ENCODE assay signal across 9 mouse cellular contexts in the genomic region with DNA sequence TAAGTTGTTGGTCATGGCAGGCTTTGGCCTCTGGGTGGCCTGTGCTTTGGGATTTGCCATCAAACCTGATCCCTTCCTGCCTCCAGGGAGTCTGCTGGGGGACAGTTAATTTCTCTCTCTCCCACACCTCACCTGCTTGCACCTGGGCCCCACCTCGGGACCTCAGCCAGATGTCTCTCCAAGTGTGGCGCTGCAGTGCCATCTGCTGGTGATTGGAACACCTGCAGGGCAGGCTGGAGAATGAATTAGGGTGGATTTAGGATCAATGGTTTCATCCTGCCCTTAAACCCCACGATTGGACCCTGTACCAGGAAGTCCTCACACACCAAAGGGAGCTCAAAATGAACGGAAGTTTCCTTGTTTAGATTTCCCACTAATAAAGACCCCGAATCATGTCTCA. TPM values are rescaled to one million over a fixed set of nuclear protein-coding genes. Genes with fewer than 3 reads are reported as not detected.
DNase-seq lines count a peak whose midpoint lies in the region; TF ChIP-seq lines count a peak whose summit lies in the region.
"Had no signal": no experiment of that assay in that cellular context is flagged by ENCODE, and none has a peak within 500 bp of the region (broad histone marks: within the 10 kb centered on the region; RNA-seq: fewer than 3 reads in every experiment).

No protein-coding gene starts in this region.

- H3K79me2 ChIP-seq in CH12.LX (replicated peaks; ENCODE audit: control insufficient read depth, extremely low read depth, insufficient read depth, poor library complexity, severe bottlenecking): no peaks in the 10 kb centered on the region

- peak; percentile 59 to 91; a peak in 3 of 4 replicates for TF ChIP-seq CTCF in CH12.LX (conservative IDR thresholded peaks at IDR 0.05 in 1 of 2, IDR thresholded peaks at IDR 0.05 in 1 of 2; ENCODE audit: low read depth in 2 of 2, low read length in 2 of 2)

- dilution Hi-C loops in CH12.LX (cut with MboI; ENCODE audit: extremely low pct_ligation_motif_present, extremely low pct_unique_long_range_greater_than_20kb, low sequenced_read_pairs): no loop called here

- DNase-seq in CH12.LX (ENCODE audit: extremely low read depth): peak; percentile 53
- peak; percentile 57 for DNase-seq in adipocyte (ENCODE audit: low spot score)
- DNase-seq in embryo, embryonic 10.5 days (ENCODE audit: low spot score): peak; percentile 77
- DNase-seq in heart, postnatal 14 days: peak; percentile 62 to 72
- DNase-seq in kidney, postnatal 36 days: peak; percentile 50 to 87
- DNase-seq in lung, postnatal 14 days: peak; percentile 71
- DNase-seq in retina, postnatal 1 day: peak; percentile 66
- DNase-seq in urinary bladder, postnatal 36 days (ENCODE audit: low spot score in 2 of 2): peak; percentile 47 to 49

- H3K4me1 ChIP-seq in CH12.LX (ENCODE audit: control insufficient read depth in 1 of 2, insufficient read depth in 2 of 2): peaks cover 0 to 5% of the 10 kb centered on the region in 2 experiments; a peak in 2 of 4 replicates
- H3K4me1 ChIP-seq: liver, embryonic 15.5 days had no signal

- in situ Hi-C loops in CH12.LX (cut with MboI; ENCODE audit: low pct_ligation_motif_present, low pct_unique_long_range_greater_than_20kb, low sequenced_read_pairs): no loop called here

- H3K9ac ChIP-seq in CH12.LX (ENCODE audit: insufficient read depth, low read depth): no peak overlapping the region
- H3K9ac ChIP-seq: liver, embryonic 15.5 days had no signal

- no peak overlapping the region for H3K4me3 ChIP-seq in CH12.LX (replicated peaks in 1 of 3; ENCODE audit: low read depth in 2 of 3, low read length in 2 of 3, poor library complexity in 1 of 3)
- H3K4me3 ChIP-seq: liver, embryonic 15.5 days had no signal

- no peaks in the 10 kb centered on the region for H3K27me3 ChIP-seq in CH12.LX (replicated peaks)
- H3K27me3 ChIP-seq: liver, embryonic 15.5 days had no signal

- H3K36me3 ChIP-seq in CH12.LX (replicated peaks in 1 of 2; ENCODE audit: control insufficient read depth in 1 of 2, insufficient read depth in 1 of 2, low read length in 1 of 2): no peaks in the 10 kb centered on the region
- H3K36me3 ChIP-seq: liver, embryonic 15.5 days had no signal

- no peak overlapping the region for H3K27ac ChIP-seq in CH12.LX (ENCODE audit: insufficient read depth, low read depth)
- H3K27ac ChIP-seq: liver, embryonic 15.5 days had no signal

- no peak for TF ChIP-seq EP300 in CH12.LX (IDR thresholded peaks at IDR 0.05; ENCODE audit: low read length)

- no peaks in the 10 kb centered on the region for H3K9me3 ChIP-seq in CH12.LX (replicated peaks; ENCODE audit: low read length)
- H3K9me3 ChIP-seq: liver, embryonic 15.5 days had no signal

- intact Hi-C loops in heart, postnatal 14 days (cut with DNase I): loop anchor here (1.0 to 10.0 kb wide), 2 partner anchors 103 to 270 kb away; no protein-coding TSS in a partner anchor

- no peak for TF ChIP-seq POLR2A in CH12.LX (IDR thresholded peaks at IDR 0.05; ENCODE audit: low read depth, low read length)

- TF ChIP-seq RAD21 in CH12.LX (IDR thresholded peaks at IDR 0.05; ENCODE audit: low read depth, low read length): peak; percentile 83

- H3K4me2 ChIP-seq in CH12.LX (ENCODE audit: insufficient read depth, low read depth, poor library complexity, severe bottlenecking): no peak overlapping the region
- H3K4me2 ChIP-seq: liver, embryonic 15.5 days had no signal

TF ChIP-seq in CH12.LX, 34 proteins besides CTCF, POLR2A, EP300 and RAD21:
- TF ChIP-seq MAZ (IDR thresholded peaks at IDR 0.05; ENCODE audit: low read depth, low read length) (no peak), JUN (IDR thresholded peaks at IDR 0.05; ENCODE audit: insufficient read depth, low read depth, low read length) (no peak), SMC3 (IDR thresholded peaks at IDR 0.05; ENCODE audit: low read depth, low read length) (peak; percentile 79), CHD1 (IDR thresholded peaks at IDR 0.05; ENCODE audit: low read depth, low read length) (no peak), ELF1 (IDR thresholded peaks at IDR 0.05; ENCODE audit: low read depth, low read length) (no peak), MYC (IDR thresholded peaks at IDR 0.05; ENCODE audit: low read depth, low read length) (no peak), NELFE (IDR thresholded peaks at IDR 0.05; ENCODE audit: low read depth, low read length) (no peak), TBP (conservative IDR thresholded peaks at IDR 0.05; ENCODE audit: low read depth, low read length) (no peak)
TF ChIP-seq in CH12.LX: peak in this region for 1.

RNA-seq across cellular contexts. Expression of a gene that starts 33.1 kb away (rescaled TPM):
- total RNA-seq in CH12.LX (2012; rRNA removed) (not detected in 2 replicates), CH12.LX (2014; rRNA removed) (not detected in 2 replicates)
- not detected in 2 replicates for polyA plus RNA-seq in CH12.LX (2012; ENCODE audit: insufficient read length, low read depth)
- 10 to 100 TPM; 31.4 to 35.5 TPM for total RNA-seq in heart, postnatal 14 days (2021)

RNA-seq across cellular contexts. Expression of a gene that starts 39.0 kb away (rescaled TPM):
- total RNA-seq in CH12.LX (2012; rRNA removed) (19.3 and 22.5 TPM in 2 replicates), CH12.LX (2014; rRNA removed) (13.7 and 16.9 TPM in 2 replicates)
- 13.7 and 17.9 TPM in 2 replicates for polyA plus RNA-seq in CH12.LX (2012; ENCODE audit: insufficient read length, low read depth)
- total RNA-seq in heart, postnatal 14 days (2021): 100 to 1,000 TPM; 128 to 133 TPM

Comparison
In these comparisons a context has a peak if more than half of its experiments do, and no peak if none do; other contexts are left out.
1. RNA of a gene that starts 33.1 kb away (total RNA-seq): 31.4 to 35.5 TPM in heart, postnatal 14 days; not detected in CH12.LX; every median in the first group is over 10 times any median in the second.
2. RNA of a gene that starts 39.0 kb away (total RNA-seq): 128 to 133 TPM in heart, postnatal 14 days; 13.7 to 22.5 TPM in CH12.LX; every median in the first group is over 4 times any median in the second.
3. Peak in every context shown above with its lines, with median percentiles within 50 percentile points of each other: DNase-seq.